Mouse (Mus musculus) gastrocnemius, postnatal 25 days (tissue): ENCODE data around the gene Wbp2. TPM values are rescaled to one million over a fixed set of nuclear protein-coding genes. Genes with fewer than 3 reads are reported as not detected.

Experiments
- DNase-seq: peaks from one replicate; pipeline ENCODE4 v3.0.0; 2022
- total RNA-seq, 2 experiments: library from RNA; stranded (reverse); gene quantifications; 1 replicate in 1 of 2; 2 replicates in 1 of 2; pipeline ENCODE4 v1.2.3; 2021

Wbp2 gene
- total RNA-seq, 2 experiments from 2014 or later, result 58.1 to 64.4 TPM

DNA sequence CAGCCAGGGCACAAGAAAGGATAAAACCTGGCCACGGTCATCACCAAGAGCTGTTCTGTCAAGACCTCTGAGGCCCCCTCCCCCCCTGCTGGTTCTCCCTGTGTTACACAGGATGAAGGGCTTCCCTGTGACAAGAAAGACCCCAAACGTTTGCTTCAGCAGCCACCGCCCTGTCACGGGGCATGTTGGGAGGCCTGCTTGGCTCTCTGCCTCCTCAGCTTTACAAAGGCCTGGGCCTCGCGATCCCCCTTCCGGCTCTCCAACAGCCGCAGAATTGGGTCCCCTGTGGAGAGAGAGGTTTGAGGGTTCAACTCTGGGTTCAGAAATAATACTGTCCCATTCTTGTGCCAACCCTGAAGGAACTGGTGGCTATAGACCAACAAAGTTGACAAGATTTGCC is 24.3 kb downstream of the Wbp2 start:
- DNase-seq, result no peak

DNA sequence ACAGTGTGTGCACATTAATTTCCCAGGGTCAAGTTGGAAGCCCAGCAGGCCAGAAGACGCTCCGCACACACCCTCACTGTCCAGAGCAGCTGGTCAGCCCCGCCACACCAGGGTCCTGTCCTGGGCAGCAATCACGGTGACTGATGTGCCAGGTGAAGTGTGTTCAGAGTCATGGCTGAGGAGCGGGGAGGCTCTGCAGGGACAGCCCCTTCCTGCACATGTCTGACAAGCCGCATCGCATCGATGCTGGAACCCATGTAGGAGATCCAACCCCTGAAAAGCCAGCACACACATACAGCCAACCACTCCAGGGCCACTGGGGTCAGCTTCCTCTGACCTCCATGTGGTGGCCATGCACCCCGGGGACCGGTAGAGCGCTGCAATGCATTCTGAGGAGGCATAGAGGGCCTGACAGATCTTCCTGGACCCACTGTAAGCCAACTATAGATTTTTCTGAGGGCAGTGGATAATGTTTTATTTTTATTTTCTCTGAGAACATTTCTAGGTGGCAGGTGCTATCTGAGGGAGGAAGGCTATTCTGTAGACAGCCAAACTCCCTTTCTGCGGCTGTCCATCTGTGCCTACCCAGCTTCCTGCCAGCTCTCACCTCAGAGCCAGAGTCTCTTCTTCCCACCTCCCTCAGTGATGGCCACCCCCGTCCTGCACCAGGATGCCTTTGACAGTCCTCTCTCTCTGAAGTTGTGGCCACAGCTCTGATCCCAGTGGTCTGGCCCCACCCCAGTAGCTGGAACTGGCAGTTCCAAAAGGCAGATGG is 25.0 kb downstream of the Wbp2 start:
- no peak for DNase-seq

DNA sequence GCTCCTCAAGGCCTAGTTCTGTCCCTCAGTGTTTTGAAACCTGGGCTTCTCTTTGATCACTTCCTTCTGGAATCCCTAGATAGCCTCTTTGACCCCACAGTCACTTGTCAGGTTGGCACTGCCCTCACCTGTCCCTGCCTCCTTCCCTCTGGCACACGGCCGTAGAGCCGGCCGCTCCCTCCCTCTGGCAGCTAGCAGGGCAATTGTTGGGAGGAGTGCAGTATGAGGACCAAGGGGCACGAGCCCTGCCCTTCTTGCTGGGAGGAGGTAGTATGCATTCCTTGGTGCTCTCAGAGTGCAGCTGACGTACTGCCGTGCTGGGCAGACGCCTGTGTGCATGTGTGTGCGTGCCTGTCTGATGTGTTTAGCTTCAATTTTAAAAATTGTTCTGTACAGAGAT is 26.2 kb downstream of the Wbp2 start:
- no peak for DNase-seq

DNA sequence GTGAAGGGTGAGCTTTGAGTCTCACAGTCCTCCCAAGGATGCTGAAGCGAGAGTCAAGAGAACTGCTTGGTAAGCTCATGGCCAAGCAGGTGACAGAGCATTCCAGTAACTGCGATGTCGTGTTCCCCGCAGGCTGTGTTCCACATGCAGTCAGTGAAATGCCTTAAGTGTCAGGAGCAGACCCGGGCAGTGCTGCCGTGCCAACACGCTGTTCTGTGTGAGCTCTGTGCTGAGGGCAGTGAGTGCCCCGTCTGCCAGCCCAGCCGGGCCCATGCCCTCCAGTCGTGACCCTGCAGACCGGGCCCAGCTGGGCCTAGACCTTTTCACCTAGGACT is 27.1 kb downstream of the Wbp2 start:
- no peak for DNase-seq

DNA sequence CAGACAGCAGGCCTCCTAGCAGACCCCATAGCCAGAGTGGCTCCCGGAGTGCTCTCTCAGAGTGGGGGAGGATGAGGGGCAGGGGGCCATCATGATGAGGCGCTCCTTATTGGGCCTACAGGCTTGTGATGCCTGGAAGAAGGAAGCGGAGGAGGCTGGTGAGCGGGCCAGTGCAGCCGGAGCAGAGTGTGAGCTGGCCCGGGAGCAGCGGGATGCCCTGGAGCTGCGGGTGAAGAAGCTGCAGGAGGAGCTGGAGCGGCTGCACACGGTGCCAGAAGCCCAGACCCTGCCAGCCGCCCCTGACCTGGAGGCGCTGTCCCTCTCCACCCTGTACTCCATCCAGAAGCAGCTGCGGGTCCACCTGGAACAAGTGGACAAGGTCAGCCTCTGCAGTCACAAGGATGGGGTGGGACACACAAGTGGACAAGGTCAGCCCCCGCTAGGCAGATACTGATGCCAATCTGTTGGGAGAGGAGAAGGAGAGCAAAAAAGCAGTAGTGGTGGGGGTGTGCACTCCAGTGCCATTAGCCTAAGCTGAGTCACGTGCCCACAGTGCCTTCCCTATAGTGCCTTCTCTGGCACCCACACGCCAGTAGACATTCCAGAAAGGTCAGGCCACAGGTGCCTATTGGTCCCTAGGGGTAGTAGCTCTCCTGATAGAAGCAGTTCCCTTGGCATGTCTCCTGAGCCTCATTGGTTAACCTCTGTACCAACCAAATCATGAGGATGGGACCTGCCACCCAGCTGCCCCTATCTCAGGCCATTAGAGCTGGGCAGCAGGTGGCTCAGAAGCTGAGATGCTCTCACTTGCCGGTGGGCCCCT is 27.7 kb downstream of the Wbp2 start:
- no peak for DNase-seq

DNA sequence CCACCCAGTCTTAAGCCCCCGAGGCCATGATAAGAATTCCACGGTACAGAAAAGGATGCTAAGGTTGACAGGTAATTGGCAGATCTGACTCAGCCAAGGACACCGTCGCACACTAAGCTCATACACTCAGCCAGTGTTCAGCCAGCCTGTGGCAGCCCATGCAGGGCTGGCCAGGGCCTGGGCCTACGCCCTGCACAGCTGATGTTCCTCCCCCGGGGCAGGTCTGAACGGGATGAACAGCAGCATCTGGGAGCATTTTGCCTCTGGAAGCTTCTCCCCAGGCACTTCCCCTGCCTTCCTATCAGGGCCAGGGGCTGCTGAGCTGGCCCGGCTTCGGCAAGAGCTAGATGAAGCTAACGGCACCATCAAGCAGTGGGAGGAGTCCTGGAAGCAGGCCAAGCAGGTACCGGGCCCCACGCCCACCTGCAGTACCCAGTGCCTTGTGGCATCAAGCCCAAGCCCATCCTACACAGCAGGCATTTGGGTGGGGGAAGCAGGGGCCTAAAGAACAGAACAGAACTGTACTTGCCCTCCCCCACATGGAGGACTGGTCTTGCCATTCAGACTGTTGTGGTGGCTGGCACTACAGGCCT is 28.7 kb downstream of the Wbp2 start:
- no peak for DNase-seq

DNA sequence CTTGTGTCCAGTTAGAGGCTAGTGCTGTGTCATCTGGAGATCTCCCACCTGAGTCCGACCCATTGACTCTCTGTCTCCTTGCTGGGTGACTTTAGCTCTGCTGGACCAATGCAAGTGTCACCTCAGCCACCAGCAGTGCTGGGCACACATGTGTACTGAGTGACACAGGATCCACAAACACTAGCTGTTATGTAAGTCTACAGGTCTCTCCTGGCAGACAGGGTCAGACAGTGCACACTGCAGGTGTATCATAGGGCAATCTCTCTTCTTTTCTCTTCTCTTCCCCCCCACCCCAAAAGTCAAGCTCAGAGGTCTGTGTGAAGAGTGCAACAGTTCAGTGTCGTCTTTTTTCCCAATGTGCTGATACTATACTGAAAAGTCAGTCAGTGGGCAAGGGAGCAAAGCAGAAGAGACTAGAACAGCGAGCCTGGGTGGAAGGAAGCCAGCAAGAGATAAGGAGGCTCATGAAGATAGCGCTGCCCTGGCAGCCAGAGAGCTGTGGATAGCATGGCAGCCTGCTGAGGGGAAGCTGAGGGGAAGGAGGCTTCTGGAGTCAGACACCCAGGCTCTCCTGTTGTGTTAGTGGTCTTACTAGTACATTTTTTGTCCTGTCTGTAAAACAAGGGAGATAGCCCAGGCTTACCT is 29.4 kb downstream of the Wbp2 start:
- DNase-seq, result no peak

DNA sequence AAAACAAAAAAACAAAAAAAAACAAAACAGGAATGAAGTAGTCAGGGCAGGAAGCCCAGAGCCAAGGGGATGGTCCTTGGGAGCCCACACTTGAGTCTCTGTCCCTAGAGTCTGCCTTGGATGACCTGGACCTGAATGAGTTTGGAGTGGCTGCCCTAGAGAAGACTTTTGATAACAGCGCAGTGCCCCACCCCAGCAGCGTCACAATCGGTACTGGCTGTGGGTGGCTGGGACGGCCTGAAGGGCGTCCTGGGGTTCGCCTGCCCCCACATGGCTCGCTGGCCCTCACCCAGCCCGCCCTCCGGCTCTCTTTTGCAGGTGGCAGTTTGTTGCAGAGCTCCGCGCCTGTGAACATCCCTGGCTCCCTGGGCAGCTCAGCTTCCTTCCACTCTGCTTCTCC is 30.9 kb downstream of the Wbp2 start:
- DNase-seq, result no peak

DNA sequence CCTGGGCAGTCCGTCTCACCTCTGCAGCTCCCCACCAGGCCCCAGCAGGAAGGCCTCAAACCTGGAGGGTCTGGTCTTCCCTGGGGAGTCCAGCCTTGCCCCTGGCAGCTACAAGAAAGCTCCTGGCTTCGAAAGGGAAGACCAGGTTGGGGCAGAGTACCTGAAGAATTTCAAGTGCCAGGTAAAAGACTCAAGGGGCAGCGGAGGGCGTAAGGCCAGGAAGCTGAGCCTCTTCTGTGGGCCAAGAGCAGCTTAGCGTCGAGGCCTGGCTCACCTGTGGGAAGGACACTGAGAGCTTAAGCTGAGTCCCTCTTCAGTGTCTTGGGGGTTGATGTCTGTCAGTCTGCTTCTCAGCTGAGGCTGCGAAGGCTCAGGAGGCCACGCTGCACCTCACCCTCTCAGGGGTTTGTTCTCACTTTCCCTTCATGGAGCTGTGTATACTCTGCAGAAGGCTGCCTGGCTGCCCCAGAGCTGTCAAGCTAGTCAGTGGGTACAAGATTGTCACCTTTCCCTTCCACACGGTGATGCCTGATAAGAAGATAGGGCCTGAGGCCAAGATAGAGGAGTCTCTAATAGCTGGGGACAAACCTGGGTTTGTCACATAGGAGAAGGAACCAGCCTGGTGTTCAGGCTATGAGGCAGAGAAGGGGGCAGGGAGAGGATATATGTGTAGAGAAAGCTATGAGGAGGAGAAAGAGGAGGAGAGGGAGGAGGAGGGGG is 33.1 kb downstream of the Wbp2 start:
- no peak for DNase-seq

DNA sequence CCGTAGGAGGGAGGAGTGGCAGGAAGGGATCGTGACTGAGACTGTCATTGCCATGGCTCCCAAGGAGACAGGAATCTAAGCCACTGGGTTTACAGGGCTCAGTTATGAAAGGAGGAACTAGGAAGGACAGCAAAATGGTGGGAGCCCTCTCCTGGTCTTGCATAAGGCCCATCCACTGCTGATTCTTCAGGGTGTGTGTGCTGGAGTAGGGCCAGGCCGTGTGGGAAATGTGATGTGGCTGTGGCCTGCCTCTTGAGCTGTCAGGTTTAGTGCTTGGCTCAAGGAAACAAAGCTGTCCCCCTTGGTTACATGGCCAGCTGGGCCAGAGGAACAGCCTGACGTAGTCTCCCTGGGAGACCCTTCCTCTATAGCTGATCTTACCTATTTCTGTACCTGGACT is 36.6 kb downstream of the Wbp2 start:
- DNase-seq, result no peak

DNA sequence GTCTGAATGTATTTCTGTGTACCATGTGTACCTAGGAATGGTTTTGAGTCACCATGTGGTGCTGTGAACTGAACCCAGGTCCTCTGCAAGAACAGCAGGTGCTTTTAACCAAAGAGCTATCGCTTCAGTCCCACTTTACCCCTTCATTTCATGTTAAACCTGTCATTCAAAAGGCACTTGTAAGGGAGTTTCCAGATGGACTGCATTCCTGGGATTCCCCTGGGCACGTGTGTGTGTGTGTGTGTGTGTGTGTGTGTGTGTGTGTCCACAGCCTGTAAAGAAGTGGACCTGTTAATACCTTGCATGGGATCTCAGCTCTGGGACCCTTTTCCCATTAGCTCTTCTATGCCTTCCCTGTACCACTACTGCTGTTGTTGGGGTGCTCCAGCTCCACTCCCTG is 37.2 kb downstream of the Wbp2 start:
- DNase-seq, result no peak

DNA sequence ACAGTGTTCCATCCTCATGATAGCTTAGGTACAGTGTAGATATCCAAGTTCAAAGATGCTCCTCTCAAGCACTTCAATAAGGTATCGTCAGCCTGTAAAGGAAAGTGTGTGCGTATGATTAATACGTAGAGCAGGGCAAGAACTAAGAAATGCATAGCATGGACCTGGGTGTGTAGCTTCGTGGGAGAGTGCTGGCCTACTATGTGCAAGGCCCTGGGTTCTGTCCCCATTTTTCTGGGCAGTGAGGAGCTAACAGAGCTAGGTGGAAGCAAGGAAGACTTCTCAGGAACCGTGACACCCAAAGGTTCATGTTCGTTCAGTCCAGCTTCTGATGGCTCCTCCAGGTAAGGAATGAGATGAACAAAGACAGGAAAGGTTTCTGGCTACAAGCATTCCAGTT is 41.6 kb downstream of the Wbp2 start:
- no peak for DNase-seq

DNA sequence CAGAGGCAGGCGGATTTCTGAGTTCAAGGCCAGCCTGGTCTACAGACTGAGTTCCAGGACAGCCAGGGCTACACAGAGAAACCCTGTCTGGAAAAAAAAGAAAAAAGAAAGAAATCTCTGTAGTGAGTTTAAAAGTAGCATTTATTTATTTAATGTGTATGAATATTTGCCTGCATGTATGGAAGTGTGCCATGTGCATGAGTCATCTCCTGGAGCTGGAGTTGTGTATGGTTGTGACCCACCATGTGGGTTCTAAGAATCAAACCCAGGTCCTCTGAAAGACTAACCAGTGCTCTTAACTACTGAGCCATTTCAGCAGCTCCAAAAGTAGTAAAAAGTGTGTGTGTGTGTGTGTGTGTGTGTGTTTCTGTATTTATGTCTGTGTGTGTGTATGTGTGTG is 43.5 kb downstream of the Wbp2 start:
- no peak for DNase-seq

DNA sequence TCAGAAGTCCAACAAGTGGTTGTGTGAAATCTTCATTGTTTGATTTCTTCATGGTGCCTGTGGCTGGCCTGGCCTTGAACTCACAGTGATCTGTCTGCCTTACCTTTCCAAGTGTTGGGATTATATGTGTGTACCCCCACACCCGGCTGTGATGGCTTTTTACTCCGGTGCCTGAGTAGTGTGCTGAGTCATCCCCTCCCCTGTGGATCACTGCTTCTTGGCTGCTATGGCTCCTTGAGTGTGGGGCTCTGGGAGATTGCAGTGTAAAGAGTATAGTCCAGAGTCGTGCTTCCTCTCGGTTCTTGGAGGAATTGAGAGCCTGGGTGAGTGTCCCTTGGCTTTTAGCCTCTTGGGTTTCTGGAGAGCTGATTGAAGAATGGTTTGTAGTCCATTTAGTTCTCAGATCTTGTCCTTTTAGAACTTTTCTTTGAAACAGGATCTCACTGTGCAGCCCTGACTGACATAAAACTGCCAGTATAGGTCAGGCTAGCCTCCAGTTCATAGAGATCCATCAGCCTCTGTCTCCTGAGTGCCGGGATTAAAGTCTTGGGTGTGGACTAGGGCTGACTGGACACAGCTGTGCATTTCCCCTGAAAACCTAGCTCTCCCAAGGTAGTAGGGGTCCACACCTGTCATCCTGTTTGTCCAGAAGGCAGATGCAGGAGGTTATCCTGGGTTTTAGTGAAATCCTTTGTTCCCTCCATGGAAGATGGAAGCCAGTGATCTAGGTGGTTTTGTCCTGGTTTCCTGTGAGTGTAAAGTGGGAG is 44.2 kb downstream of the Wbp2 start:
- no peak for DNase-seq

DNA sequence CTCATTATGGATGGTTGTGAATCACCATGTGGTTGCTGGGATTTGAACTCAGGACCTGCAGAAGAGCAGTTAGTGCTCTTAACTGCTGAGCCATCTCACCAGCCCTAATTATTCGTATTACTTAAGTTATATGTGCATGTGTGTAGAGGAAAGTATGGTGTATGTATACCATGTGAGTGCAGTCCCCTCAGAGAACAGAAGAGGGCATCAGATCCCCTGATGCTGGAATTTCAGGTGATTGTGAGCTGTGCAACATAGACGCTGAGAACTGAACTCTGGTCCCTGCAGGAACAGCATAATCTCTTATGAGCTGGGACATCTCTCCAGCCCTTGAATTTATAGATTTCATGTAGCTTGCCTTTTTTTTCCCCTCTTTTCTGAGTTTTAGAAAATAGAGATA is 45.0 kb downstream of the Wbp2 start:
- no peak for DNase-seq

DNA sequence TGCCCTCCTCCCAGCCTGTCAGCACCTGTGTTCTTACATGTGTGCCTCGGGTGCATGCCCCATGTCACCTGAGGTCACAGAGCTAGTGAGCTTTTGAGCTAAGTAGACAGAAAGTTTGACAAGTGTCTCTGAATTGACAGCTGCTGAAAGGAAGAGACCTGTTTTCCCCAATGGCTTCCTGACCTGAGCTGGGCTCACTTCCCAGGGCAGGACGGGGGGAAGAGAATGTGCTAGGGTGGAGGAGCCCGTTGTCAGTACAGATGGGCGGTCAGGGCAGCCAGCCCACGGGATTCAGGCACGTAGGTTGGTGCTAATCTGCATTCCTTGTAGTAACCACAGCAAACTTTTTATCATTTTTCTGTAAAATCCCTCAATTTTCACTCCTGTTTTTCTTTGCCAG is 46.2 kb downstream of the Wbp2 start:
- DNase-seq, result no peak

DNA sequence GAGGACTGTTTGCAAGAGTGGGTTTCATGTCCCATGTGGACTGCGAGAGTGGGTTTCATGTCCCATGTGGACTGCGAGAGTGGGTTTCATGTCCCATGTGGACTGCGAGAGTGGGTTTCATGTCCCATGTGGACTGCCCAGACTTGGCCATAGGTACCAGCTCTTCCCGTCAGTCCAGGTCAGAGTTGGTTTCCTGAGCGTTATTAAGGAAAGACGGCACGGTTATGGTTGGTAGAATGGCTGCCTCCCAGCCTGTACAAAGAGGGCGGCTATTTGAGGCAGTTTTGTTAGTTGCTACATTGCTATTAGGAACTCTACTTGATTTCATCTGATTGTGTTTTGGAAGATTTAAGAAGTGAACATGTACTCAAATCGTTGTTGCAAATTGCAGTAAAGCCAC is 49.0 kb downstream of the Wbp2 start:
- no peak for DNase-seq

DNA sequence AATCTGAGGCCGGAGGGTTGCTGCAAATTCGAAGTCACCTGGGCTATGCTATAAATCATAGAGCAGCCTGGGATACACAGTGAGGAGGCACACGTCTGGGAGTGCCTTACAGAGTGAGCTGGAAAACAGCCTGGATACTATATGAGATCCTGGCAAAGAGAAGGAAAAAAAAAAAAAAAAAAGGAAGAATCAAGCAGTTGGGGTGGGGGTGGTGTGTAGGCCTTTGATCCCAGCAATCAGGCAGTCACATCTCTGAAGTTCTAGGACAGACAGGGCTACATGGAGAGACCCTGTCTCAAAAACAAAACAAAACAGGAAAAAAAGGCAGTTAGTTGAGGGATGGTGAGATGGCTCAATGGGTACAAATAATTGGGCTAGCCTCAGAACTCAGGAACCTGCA is 50.1 kb downstream of the Wbp2 start:
- no peak for DNase-seq

DNA sequence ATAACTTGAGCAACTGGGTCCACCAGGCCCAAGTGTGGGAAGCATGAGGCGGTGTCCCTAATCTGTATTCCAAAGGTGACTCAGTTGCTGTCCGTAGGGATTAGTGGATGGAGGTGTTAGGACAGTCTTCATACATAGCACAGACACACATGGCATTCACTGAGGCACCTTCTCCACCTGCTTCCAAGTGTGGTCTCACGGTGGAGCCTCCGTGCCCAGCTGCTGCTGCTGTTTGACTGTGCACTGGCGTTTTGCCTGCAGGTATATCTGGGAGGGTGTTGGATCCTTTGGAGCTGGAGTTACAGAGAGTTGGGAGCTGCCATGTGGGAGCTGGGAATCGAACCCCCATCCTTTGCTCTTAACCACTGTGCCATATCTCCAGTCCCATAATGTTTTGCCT is 52.2 kb downstream of the Wbp2 start:
- no peak for DNase-seq

DNA sequence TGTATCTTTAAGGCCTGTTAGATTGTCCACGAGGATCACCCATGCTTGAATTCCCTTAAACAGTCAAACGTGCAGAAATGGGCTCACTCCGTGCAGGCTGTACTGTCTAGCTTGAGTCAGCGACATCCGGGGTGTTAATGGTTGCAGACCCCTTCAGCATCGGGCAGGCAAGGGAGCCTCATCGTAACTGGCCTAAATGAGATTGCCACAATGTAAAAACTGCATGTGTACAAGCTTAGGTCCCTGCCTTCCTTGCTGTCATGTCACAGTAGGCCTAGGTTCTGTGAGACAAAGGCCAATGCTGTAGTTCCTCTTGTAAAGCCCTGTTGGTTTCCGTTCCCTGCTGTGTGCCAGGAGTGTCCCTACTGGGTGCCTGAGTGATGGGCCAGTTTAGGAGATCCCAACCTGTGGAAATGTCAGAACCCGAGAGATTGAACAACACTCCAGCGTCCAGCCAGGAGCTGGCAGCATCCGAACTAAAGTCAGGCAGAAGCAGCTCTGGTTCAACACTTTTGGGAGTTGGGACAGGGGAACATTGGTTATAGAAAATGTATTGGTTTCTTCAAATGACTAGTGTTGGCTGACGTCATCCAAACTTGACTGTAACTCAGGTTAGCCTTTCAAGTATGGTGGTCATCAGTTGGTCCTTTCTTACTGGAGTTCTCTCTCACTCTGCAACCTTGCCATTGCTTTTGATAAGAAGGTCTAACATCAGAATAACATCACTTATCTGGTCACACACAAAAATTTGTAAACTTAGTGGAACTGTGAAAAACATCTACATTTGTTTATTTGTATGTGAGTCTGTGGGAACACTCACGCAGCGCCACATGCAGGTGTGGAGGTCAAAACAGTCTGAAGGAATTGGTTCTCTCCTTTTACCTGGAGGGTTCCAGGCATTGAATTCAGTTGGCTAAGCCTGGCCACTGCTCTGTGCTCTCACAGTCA is 55.6 kb downstream of the Wbp2 start:
- no peak for DNase-seq
